Mouse (Mus musculus) CH12.LX (cell line): ENCODE measurements around the gene Mettl7b. TPM values are rescaled to one million over a fixed set of nuclear protein-coding genes. Genes with fewer than 3 reads are reported as not detected.

Experiments used
- DNase-seq: peaks from one replicate; pipeline ENCODE4 v3.0.0-alpha.2; 2013; ENCODE audit errors: extremely low read depth
- H3K27ac ChIP-seq: 2 replicates; pipeline ENCODE4 v1.5.1; 2012; ENCODE audit warnings: low read depth, mild to moderate bottlenecking, control low read depth, moderate library complexity; ENCODE audit not compliant: insufficient read depth
- H3K27me3 ChIP-seq: replicated peaks from 2 replicates; pipeline ENCODE3; 2012; ENCODE audit warnings: inconsistent platforms
- H3K36me3 ChIP-seq, 2 experiments: replicated peaks in 1 of 2; 2 replicates each; pipeline versions ENCODE3 to v1.6.1; 2012; ENCODE audit warnings: inconsistent platforms in 1 of 2, low read length in 1 of 2, mild to moderate bottlenecking in 1 of 2, mixed read lengths in 1 of 2, moderate library complexity in 1 of 2; ENCODE audit not compliant: control insufficient read depth in 1 of 2, insufficient read depth in 1 of 2
- H3K4me1 ChIP-seq, 2 experiments: 2 replicates each; pipeline ENCODE4 v1.6.1; 2012; ENCODE audit warnings: inconsistent platforms in 1 of 2, moderate library complexity in 1 of 2; ENCODE audit not compliant: insufficient read depth in 2 of 2, control insufficient read depth in 1 of 2
- H3K4me2 ChIP-seq: 2 replicates; pipeline ENCODE4 v1.6.1; 2012; ENCODE audit warnings: low read depth, mild to moderate bottlenecking, control low read depth; ENCODE audit not compliant: poor library complexity, insufficient read depth, severe bottlenecking
- H3K4me3 ChIP-seq, 3 experiments: fragments of 150-350 bp in 1 of 3; sonication (generic) in 1 of 3; replicated peaks in 1 of 3; 2 replicates each; pipeline versions ENCODE3 to v1.5.1; 2011 to 2012; ENCODE audit warnings: low read depth in 2 of 3, low read length in 2 of 3, mild to moderate bottlenecking in 2 of 3, moderate library complexity in 2 of 3, control low read depth in 1 of 3, improper control_type of control experiment in 1 of 3, inconsistent platforms in 1 of 3, mixed read lengths in 1 of 3; ENCODE audit not compliant: poor library complexity in 1 of 3
- H3K79me2 ChIP-seq: replicated peaks from 2 replicates; pipeline ENCODE4 v1.6.1; 2012; ENCODE audit warnings: mild to moderate bottlenecking, moderate library complexity; ENCODE audit not compliant: control insufficient read depth, poor library complexity, insufficient read depth, severe bottlenecking; ENCODE audit errors: extremely low read depth
- H3K9ac ChIP-seq: 2 replicates; pipeline ENCODE4 v1.6.1; 2012; ENCODE audit warnings: low read depth, mild to moderate bottlenecking, control low read depth, moderate library complexity; ENCODE audit not compliant: insufficient read depth
- H3K9me3 ChIP-seq: replicated peaks from 2 replicates; pipeline ENCODE3; 2012; ENCODE audit warnings: low read length, inconsistent platforms, mixed read lengths
- CHD1 ChIP-seq: IDR thresholded peaks from 2 replicates; pipeline ENCODE4 v1.6.1; 2012; ENCODE audit warnings: low read depth, low read length, improper control_type of control experiment, inconsistent platforms
- CHD2 ChIP-seq: IDR thresholded peaks from 2 replicates; pipeline ENCODE4 v1.6.1; 2011; ENCODE audit warnings: low read length, improper control_type of control experiment
- CTCF ChIP-seq, 2 experiments: IDR thresholded peaks in 1 of 2; conservative IDR thresholded peaks in 1 of 2; 2 replicates each; pipeline ENCODE4 v1.5.1; 2011 to 2012; ENCODE audit warnings: low read depth in 2 of 2, low read length in 2 of 2, improper control_type of control experiment in 1 of 2, inconsistent platforms in 1 of 2, mild to moderate bottlenecking in 1 of 2, moderate library complexity in 1 of 2
- E2F4 ChIP-seq: IDR thresholded peaks from 2 replicates; pipeline ENCODE4 v1.6.1; 2011; ENCODE audit warnings: low read depth, low read length, improper control_type of control experiment; ENCODE audit not compliant: insufficient replicate concordance
- ELF1 ChIP-seq: IDR thresholded peaks from 2 replicates; pipeline ENCODE4 v1.6.1; 2014; ENCODE audit warnings: low read depth, mild to moderate bottlenecking, inconsistent platforms, low read length, improper control_type of control experiment
- GABPA ChIP-seq: IDR thresholded peaks from 2 replicates; pipeline ENCODE4 v1.6.1; 2012; ENCODE audit warnings: low read depth, low read length, improper control_type of control experiment, inconsistent platforms; ENCODE audit not compliant: insufficient replicate concordance
- JUND ChIP-seq: conservative IDR thresholded peaks from 2 replicates; pipeline ENCODE4 v1.6.1; 2011; ENCODE audit warnings: low read depth, low read length, improper control_type of control experiment
- KAT2A ChIP-seq: IDR thresholded peaks from 2 replicates; pipeline ENCODE4 v1.6.1; 2012; ENCODE audit warnings: low read length, improper control_type of control experiment, inconsistent platforms; ENCODE audit not compliant: insufficient replicate concordance
- MAFK ChIP-seq: IDR thresholded peaks from 2 replicates; pipeline ENCODE4 v1.6.1; 2011; ENCODE audit warnings: low read length, improper control_type of control experiment; ENCODE audit not compliant: insufficient replicate concordance
- MEF2A ChIP-seq: IDR thresholded peaks from 2 replicates; pipeline ENCODE4 v1.6.1; 2014; ENCODE audit warnings: low read depth, mild to moderate bottlenecking, inconsistent platforms, low read length, improper control_type of control experiment, borderline replicate concordance
- MXI1 ChIP-seq: IDR thresholded peaks from 2 replicates; pipeline ENCODE4 v1.6.1; 2011; ENCODE audit warnings: mild to moderate bottlenecking, low read depth, low read length, improper control_type of control experiment
- NRF1 ChIP-seq: IDR thresholded peaks from 2 replicates; pipeline ENCODE4 v1.6.1; 2014; ENCODE audit warnings: low read depth, mild to moderate bottlenecking, inconsistent platforms, low read length, improper control_type of control experiment, moderate library complexity
- POLR2A ChIP-seq: IDR thresholded peaks from 2 replicates; pipeline ENCODE4 v1.6.1; 2011; ENCODE audit warnings: low read depth, mild to moderate bottlenecking, improper control_type of control experiment, low read length
- POLR2AphosphoS2 ChIP-seq: IDR thresholded peaks from 2 replicates; pipeline ENCODE4 v1.6.1; 2011; ENCODE audit warnings: low read depth, low read length, improper control_type of control experiment
- TBP ChIP-seq: conservative IDR thresholded peaks from 2 replicates; pipeline ENCODE4 v1.6.1; 2011; ENCODE audit warnings: low read depth, low read length, improper control_type of control experiment
- TCF12 ChIP-seq: IDR thresholded peaks from 2 replicates; pipeline ENCODE4 v1.6.1; 2014; ENCODE audit warnings: low read depth, mild to moderate bottlenecking, inconsistent platforms, low read length, improper control_type of control experiment
- UBTF ChIP-seq: IDR thresholded peaks from 2 replicates; pipeline ENCODE4 v1.6.1; 2012; ENCODE audit warnings: low read depth, mild to moderate bottlenecking, inconsistent platforms, low read length, improper control_type of control experiment, moderate library complexity
- USF1 ChIP-seq: IDR thresholded peaks from 2 replicates; pipeline ENCODE4 v1.6.1; 2014; ENCODE audit warnings: low read depth, mild to moderate bottlenecking, inconsistent platforms, low read length, improper control_type of control experiment
- USF2 ChIP-seq: conservative IDR thresholded peaks from 2 replicates; pipeline ENCODE4 v1.6.1; 2011; ENCODE audit warnings: low read depth, low read length, improper control_type of control experiment
- ZC3H11A ChIP-seq: IDR thresholded peaks from 2 replicates; pipeline ENCODE4 v1.6.1; 2012; ENCODE audit warnings: low read depth, mild to moderate bottlenecking, inconsistent platforms, low read length, improper control_type of control experiment
- ZKSCAN1 ChIP-seq: IDR thresholded peaks from 2 replicates; pipeline ENCODE4 v1.6.1; 2012; ENCODE audit warnings: low read depth, inconsistent platforms, low read length, improper control_type of control experiment, borderline replicate concordance
- dilution Hi-C: fragments of 300-500 bp; cut with MboI; formaldehyde crosslinking; loops from 2 replicates; pipeline ENCODE4 v1.14.3; 2020; ENCODE audit warnings: low sequenced_read_pairs; ENCODE audit not compliant: extremely low pct_unique_long_range_greater_than_20kb, extremely low pct_ligation_motif_present
- in situ Hi-C: fragments of 300-500 bp; cut with MboI; formaldehyde crosslinking; loops from 3 replicates; pipeline ENCODE4 v1.14.3; 2019; ENCODE audit warnings: low sequenced_read_pairs, low pct_ligation_motif_present, low pct_unique_long_range_greater_than_20kb, mixed read lengths
- polyA plus RNA-seq: library from polyadenylated mRNA; unstranded; fragments of >175 nt; gene quantifications from 2 replicates; pipeline ENCODE4 v1.2.1, GENCODE M21; 2012; ENCODE audit warnings: low read depth; ENCODE audit not compliant: insufficient read length
- total RNA-seq, 2 experiments: library from RNA; depleted of rRNA; stranded (reverse); fragments of 300-350 nt in 1 of 2; fragments of >200 nt in 1 of 2; gene quantifications; 2 replicates each; pipeline ENCODE4 v1.2.3; 2012 to 2014

Mettl7b gene
- not detected in 2 replicates for total RNA-seq (2012; rRNA removed)
- total RNA-seq (2014; rRNA removed) = not detected in 2 replicates
- polyA plus RNA-seq = not detected in 2 replicates

DNA sequence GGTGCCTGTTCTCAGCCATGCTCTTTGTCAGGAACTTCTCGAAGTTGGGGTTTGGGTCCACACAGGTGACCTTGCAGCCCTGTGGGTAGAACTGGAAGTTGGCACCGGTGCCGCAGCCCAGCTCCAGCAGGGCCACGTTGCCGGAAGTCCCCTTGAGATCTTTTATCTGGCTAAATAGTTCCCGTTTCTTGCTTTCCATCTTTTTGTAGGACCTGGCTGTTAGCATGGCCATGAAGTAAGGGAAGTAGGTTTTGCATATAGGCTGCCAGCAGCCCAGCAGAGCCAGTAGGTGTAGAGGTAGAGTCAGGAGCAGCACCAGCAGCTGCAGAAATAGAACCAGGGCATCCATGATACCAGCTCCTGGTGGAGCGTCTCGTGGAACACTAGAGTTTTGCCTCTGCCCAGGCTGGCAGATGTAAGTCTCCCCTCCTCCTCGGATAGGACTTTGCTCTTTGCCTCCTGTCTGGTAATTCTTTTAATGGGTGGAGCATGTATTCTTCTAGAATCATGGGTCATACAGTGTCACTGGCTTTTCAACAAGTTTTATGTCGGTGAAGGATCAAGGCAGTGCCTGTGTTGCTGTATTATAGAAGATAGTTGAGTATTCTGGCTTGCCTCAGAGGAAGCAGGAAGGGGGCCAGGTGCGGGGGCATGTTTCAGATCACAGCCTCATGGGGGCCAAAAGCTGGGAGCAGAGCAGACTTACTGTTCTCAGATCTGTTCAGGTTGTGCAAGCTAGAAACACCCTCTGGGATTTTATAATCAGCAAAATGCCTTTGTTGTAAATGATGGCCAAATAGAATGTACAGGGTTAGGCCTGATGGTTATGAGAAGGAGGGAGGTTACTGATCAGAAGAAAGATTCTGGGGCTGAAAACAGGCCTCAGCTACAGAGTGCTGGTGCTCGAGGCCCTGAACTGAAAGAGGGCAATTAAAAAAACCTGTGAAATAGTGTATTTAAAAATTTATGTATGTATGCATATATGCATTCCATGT lies at the start of gene Mettl7b:
Gene Mettl7b, minus strand, starts transcription at position 399 of the 995 bp plus-strand sequence.
- Histone ChIP-seq H3K4me1 (peaks cover 0 to 19% of the 10 kb centered on the region in 2 experiments; a peak in 3 of 4 replicates), H3K79me2 (no peaks in the 10 kb centered on the region; the same call in 1 of the 2 replicates), H3K4me2 (no peak within 1 kb of the TSS), H3K9ac (no peak within 1 kb of the TSS), H3K4me3 (no peak within 1 kb of the TSS), H3K27me3 (peaks cover 2% of the 10 kb centered on the region), H3K27ac (no peak within 1 kb of the TSS), H3K36me3 (no peaks in the 10 kb centered on the region), H3K9me3 (no peaks in the 10 kb centered on the region)
- TF ChIP-seq ELF1 (no peak), CTCF (conservative IDR thresholded peaks at IDR 0.05 in 1 of 2, IDR thresholded peaks at IDR 0.05 in 1 of 2; ENCODE audit: low read depth in 2 of 2, low read length in 2 of 2) (no peak), MEF2A (no peak), TCF12 (no peak), CHD2 (no peak), USF1 (no peak), ZKSCAN1 (no peak), NRF1 (no peak), POLR2A (no peak), TBP (no peak), POLR2AphosphoS2 (no peak), ZC3H11A (no peak), E2F4 (no peak), KAT2A (no peak), UBTF (no peak), USF2 (no peak), GABPA (no peak), MXI1 (no peak)
- in situ Hi-C loops = no loop called here
- DNase-seq = no peak
- dilution Hi-C loops = no loop called here

DNA sequence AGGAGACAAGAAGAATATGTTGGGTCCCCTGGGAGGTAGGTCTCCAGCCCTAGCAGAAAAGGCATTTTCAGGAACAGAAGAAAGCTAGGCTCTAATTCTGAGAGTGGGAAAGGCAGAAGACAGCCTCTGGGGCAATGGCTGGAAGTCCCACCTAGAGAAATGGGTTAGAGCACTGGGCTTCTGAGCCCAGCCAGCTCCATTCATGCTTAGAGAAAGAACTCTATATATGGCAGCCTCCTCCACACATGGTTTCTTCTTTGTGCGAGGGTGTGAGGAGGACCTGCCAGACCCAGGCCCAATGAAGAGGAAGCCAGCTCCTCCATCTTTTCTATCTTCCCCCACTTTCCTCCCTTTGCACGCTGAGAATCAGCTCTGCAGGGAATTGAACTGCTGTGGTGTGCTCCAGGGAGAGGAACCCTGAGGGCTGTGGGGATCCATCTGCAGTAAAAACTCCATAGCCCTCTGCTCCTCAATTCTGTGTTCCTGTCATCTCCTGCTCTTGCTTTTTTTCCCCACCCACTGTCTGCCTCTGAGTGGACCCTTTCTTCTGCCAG lies 49.6 kb upstream of the Mettl7b start, which contains the start of gene Olfr763:
Gene Olfr763, plus strand, starts transcription at position 504 of the 554 bp plus-strand sequence.
- Histone ChIP-seq H3K9ac (no peak within 1 kb of the TSS), H3K4me1 (peaks cover 0 to 8% of the 10 kb centered on the region in 2 experiments; a peak in 2 of 4 replicates), H3K79me2 (no peaks in the 10 kb centered on the region), H3K27me3 (no peaks in the 10 kb centered on the region), H3K9me3 (no peaks in the 10 kb centered on the region), H3K36me3 (no peaks in the 10 kb centered on the region), H3K27ac (no peak within 1 kb of the TSS), H3K4me3 (no peak within 1 kb of the TSS), H3K4me2 (no peak within 1 kb of the TSS)
- TF ChIP-seq USF2 (no peak), CHD1 (no peak), KAT2A (no peak), MAFK (no peak), UBTF (no peak), NRF1 (no peak), JUND (no peak)
- in situ Hi-C loops (no loop called here), dilution Hi-C loops (no loop called here)
- DNase-seq = no peak
